Mouse (Mus musculus) gastrocnemius, postnatal 4 days (tissue): Measurements from ENCODE around the gene Unc93b1. TPM values are rescaled to one million over a fixed set of nuclear protein-coding genes. Genes with fewer than 3 reads are reported as not detected.
A peak's percentile ranks its signal among the peaks of the same experiment; 100 is the strongest.

ENCODE experiments used
- DNase-seq, 2 experiments: peaks; one replicate each; pipeline ENCODE4 v3.0.0; 2021 to 2022; ENCODE audit warnings: low spot score in 2 of 2, mixed read lengths in 2 of 2
- total RNA-seq, 2 experiments: library from RNA; stranded (reverse); gene quantifications; 2 replicates each; pipeline ENCODE4 v1.2.3; 2021

Gene Unc93b1
- total RNA-seq, 2 experiments from 2014 or later, result 25.8 to 26.8 TPM

DNA sequence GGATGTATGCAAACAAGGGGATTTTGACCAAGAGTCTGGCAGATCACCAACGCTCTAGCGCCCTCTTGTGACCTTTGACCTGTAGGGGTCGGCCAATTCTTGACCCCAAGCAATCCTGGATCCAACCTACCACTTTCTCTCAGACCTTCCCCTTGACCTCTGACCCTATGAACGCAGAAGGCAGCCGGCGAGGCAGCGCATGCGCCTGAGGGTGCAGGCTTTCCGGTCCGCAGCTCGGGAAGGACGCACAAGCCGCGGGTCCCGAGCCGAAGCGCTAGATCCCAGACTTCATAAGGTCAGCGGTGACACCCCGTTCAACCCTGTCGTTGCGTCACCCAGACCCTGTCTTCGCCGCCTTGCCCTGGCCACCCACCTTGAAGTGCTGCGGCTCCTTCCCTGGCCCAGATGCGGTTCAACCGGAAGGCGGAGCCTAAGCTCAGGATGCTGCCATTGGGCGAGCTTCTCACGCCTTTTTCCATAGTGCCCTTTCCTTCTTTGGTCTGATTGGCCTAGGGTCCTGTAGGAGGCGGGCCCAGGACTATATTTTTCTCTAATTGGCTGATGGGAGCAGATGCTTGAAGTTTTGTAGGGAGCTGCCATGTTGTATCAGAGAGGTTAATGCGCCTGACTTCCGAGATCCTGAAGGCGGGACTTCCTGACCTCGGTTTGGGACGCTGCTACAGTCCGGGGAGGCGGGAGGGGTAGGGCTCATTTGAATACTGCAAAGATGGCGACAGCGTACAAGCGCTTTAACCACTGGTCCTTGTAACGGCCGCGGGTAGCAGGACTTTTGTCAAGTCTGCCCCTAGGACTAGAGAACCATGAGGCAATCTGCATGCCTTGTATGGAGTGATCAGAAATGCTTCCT lies 22.4 kb upstream of the Unc93b1 start, which contains the start of gene Ndufs8:
Ndufs8 (minus strand) TSS at position 438 of the 868 bp plus-strand sequence.
- peak; percentile 62 to 86 for DNase-seq

GRCm38 (mm10) chr19:3913692-3914091 lies 21.3 kb upstream of the Unc93b1 start:
- no peak for DNase-seq

- DNase-seq, result no peak
Measured at GRCm38 (mm10) chr19:3914535-3914934, 20.5 kb upstream of the Unc93b1 start.

GRCm38 (mm10) chr19:3916727-3917126 lies 18.3 kb upstream of the Unc93b1 start:
- DNase-seq, result no peak

- DNase-seq, result no peak
Measured at GRCm38 (mm10) chr19:3919928-3920327, 15.1 kb upstream of the Unc93b1 start.

DNA sequence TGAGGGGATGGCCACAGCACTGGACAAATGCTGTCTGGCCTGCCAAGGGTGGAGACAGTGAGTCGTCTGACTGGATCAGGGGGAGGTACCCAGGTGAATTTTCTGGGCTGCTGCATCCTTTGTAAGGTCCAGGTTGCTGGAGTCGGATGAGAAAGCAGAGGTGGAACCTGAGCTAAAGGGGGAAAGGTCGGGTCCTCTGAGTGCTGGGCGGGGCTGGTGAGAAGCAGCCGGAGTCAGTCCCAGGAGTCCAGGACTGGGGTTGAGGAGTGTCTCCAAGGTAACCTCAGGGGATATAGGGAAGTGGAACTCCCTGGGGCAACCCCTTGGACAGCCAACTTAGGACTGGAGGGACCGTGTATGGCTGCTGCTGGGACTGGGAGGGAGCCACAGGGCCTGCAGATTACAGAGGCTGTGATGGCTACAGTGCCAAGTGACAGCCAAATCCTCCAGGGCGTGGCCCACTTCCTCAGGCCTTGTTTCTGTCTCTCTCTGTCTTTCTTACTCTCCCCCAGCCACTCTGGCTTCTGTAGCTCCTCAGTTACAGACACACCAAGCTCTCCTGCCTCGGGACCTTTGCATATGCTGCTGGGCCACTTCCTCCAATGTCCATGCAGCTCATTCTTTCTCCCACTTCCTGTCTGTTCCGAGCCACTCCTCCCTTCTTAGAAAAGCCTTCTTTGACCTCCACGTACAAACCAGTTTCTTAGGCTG lies 12.2 kb upstream of the Unc93b1 start:
- DNase-seq, result no peak

GRCm38 (mm10) chr19:3923586-3923985 lies 11.4 kb upstream of the Unc93b1 start:
- DNase-seq, result peak in 1 of 2 experiments; percentile 78

DNA sequence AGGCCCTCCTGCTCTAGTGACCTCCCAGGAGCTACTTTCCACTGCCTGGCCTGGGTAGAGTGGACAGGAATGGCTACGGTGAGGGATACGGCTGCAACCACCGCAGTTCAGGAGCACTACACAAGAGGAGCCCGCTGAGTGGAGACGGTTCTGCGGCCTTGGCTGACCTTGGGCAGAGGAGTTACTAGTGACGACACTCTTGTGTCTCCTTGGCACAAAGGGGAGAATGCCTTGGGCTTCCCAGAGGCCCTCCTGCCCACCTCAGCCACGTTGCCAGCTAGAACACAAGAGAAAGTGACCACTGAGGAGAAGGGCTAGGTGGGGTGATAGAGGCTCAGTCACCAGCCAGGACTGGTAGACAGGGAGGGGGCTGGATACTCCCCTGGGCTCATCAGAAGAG lies 10.8 kb upstream of the Unc93b1 start:
- DNase-seq, result no peak

DNA sequence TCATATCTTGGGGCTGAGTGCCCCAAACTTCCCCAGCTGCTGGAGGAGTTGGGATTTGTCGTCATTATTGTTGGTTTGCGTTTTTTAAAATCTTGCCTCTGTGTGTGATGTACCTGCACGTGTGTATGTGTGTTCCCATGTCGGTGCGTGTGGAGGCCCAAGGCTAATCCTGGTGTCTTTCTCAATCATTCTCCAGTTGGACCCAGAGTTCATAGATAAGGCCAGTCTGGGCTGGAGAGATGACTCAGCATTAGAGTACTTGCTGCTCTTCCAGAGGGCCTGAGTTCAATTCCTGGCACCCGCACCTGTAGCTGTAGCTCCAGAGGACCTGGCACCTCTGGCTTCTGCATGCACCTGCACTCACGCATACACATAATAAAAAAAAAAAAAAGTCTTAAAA lies 10.1 kb upstream of the Unc93b1 start:
- DNase-seq, result no peak

- no peak for DNase-seq
Measured at GRCm38 (mm10) chr19:3925859-3926258, 9.1 kb upstream of the Unc93b1 start.

- DNase-seq, result no peak
Measured at GRCm38 (mm10) chr19:3926279-3926678, 8.7 kb upstream of the Unc93b1 start.

DNA sequence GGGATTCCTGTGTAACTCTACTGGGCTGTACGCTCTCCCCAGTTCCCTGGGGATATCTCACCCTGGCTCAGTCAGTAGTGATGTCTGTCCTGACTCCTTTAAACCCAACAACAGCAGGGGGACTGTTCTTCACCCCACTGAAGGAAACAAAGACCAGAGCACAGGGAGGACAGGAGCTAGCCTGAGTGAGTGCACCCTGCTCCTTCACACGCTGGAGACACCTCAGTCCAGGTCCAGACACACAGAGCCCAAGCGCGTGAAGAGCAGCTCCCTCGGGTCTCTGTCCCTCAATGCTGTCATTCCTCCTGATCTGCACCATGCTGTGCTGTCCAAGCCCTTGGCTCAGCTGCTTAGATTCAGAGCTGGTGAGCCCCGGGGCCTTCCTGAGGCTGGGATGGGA lies 8.3 kb upstream of the Unc93b1 start:
- DNase-seq, result no peak

DNA sequence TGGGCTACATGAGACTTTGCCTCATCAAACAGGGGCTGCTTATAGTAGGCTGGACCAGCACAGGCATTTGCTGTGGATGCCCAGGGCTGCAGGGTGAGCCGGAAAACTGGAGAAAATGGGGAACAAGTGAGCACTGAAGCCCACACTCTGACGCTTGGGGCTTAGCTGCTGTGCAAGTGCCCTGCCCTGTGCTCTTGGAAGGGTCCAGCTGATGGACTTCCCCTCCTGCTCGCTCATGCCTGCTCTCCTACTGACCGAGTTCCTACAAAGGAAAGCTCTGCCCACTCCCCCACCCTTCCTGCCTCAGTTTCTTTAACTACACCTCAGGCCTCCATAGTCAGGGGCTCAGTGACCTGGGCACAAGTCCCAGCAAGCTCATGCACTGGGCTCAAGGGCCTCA lies 7.0 kb upstream of the Unc93b1 start:
- DNase-seq, result no peak

- DNase-seq, result no peak
Measured at GRCm38 (mm10) chr19:3928779-3929178, 6.2 kb upstream of the Unc93b1 start.

DNA sequence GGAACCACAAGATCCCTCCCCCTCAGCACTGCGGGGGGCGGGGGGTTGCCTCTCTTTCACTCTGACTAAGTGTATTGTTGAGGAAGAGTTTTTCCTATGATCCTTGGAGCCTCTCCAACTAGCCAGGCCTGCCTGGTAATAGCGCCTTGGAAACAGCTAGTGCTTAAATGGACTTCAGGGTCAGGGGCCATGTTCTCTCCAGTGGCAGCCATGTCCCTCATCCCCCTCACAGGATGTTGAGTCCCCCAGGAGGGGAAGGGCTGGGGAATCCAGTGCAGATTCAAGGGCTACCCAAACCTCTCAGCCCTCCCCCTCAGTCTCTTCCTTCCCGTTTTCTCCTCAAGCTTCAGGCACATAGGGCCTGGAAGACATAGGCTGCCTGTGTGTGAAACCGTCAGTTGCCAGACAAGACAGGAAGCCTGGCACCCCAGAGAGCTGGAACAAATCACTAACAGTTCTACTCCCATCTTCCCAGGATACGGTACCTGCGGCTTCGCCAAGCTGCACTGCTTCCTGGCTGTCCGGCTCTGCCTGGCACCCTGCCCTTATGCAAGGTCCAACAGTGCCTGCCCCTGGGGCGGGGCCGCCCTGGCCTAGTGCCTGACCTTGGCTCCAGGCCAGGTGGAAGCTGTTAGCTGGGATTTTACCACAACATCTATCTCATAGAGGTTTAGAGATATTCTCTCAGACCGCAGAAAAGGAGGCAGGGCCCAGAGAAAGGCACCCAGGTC lies 5.6 kb upstream of the Unc93b1 start, which contains the start of gene Aldh3b1:
Aldh3b1 (minus strand) TSS at position 598 of the 731 bp plus-strand sequence.
- DNase-seq, result peak; percentile 87 to 88

- no peak for DNase-seq
Measured at GRCm38 (mm10) chr19:3930262-3931057, 4.5 kb upstream of the Unc93b1 start.

DNA sequence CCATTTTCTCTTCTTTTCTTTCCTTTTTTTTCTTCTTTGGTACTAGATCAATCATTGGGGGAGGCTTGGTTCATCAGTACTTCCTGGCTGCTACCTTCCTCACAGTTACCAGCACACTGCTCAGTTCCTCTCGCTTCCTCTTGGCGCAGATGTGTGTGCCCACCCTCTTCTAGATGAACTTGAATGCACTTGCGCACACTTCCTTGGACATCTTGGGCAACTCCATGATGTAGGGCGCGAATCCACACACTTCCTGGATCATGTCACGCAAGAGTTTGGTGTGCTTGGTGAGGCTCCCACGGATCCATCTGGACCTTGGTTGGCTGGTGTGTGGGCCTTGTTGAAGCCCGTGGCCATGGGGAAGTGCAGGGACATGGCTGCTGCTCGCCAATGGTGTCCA lies 3.3 kb upstream of the Unc93b1 start:
- DNase-seq, result no peak

- peak in 1 of 2 experiments; percentile 61 for DNase-seq
Measured at GRCm38 (mm10) chr19:3935896-3936850, 1.2 kb downstream of the Unc93b1 start.

- no peak for DNase-seq
Measured at GRCm38 (mm10) chr19:3942315-3942714, 7.3 kb downstream of the Unc93b1 start.
